Mouse (Mus musculus) ES-Bruce4 (cell line): ENCODE measurements around the gene Agfg2. TPM values are rescaled to one million over a fixed set of nuclear protein-coding genes. Genes with fewer than 3 reads are reported as not detected.

Experiments used
- H3K27ac ChIP-seq: 2 replicates; pipeline ENCODE4 v1.5.1; 2012; ENCODE audit warnings: low read length, inconsistent platforms; ENCODE audit not compliant: insufficient read depth
- H3K27me3 ChIP-seq: 2 replicates; pipeline ENCODE4 v1.6.1; 2012; ENCODE audit warnings: mild to moderate bottlenecking, low read length, inconsistent platforms; ENCODE audit not compliant: control insufficient read depth, poor library complexity, insufficient read depth, severe bottlenecking
- H3K36me3 ChIP-seq: 2 replicates; pipeline ENCODE4 v1.6.1; 2012; ENCODE audit warnings: inconsistent platforms, mild to moderate bottlenecking, low read length, moderate library complexity; ENCODE audit not compliant: control insufficient read depth, poor library complexity, insufficient read depth, severe bottlenecking
- H3K4me1 ChIP-seq: one replicate; pipeline ENCODE4 v1.8.1; 2011; ENCODE audit warnings: low read length; ENCODE audit not compliant: control insufficient read depth, insufficient read depth
- H3K4me3 ChIP-seq: 2 replicates; pipeline ENCODE4 v1.5.1; 2011; ENCODE audit warnings: low read depth, mild to moderate bottlenecking, low read length
- H3K9ac ChIP-seq: 2 replicates; pipeline ENCODE4 v1.6.1; 2012; ENCODE audit warnings: low read depth, mild to moderate bottlenecking, inconsistent platforms; ENCODE audit not compliant: poor library complexity, severe bottlenecking
- H3K9me3 ChIP-seq: replicated peaks from 2 replicates; pipeline ENCODE4 v1.6.1; 2012; ENCODE audit warnings: mild to moderate bottlenecking, low read length, inconsistent platforms; ENCODE audit not compliant: control insufficient read depth, poor library complexity, insufficient read depth, severe bottlenecking
- CTCF ChIP-seq: IDR thresholded peaks from one replicate; pipeline ENCODE4 v1.8.1; 2011; ENCODE audit warnings: low read depth, low read length
- EP300 ChIP-seq: IDR thresholded peaks from 2 replicates; pipeline ENCODE4 v1.6.1; 2011; ENCODE audit warnings: low read depth, low read length; ENCODE audit not compliant: insufficient read depth
- POLR2A ChIP-seq: IDR thresholded peaks from one replicate; pipeline ENCODE4 v1.8.1; 2011; ENCODE audit warnings: low read length; ENCODE audit not compliant: insufficient read depth
- polyA plus RNA-seq: library from polyadenylated mRNA; stranded (reverse); fragments of >200 nt; gene quantifications from 2 replicates; pipeline ENCODE4 v1.2.4, GENCODE M21; 2011; ENCODE audit warnings: low read depth; ENCODE audit not compliant: missing spikeins, insufficient read depth, insufficient read length

Gene Agfg2
- polyA plus RNA-seq, 1 experiment, result 14.8 TPM

DNA sequence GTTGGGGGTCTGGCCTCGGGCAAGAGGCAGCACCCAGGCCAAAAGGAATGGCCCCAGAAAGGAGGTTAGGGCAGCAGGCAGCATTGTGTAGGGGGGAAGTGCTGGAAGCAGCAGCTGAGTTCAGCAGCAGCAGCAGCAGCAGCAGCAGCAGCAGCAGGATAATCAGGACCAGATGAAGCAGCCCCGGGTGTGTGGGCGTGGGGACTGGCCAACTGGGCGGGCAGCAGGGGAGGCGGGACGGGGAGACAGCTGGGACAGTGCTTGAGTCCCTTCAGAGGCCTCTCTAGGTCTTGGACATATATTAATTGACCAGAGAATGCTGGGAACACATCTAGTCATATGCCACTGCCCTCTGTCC, 73.3 kb downstream of the Agfg2 start:
- peak overlapping the region; percentile 56 for H3K27ac ChIP-seq
- H3K9ac ChIP-seq, result peak overlapping the region; percentile 60; the same call in 1 of the 2 replicates
- H3K4me3 ChIP-seq, result peak overlapping the region; percentile 66
- peaks cover 10% of the 10 kb centered on the region for H3K4me1 ChIP-seq
- no peaks in the 10 kb centered on the region for H3K9me3 ChIP-seq
- TF ChIP-seq CTCF (no peak), EP300 (no peak), POLR2A (no peak)
- peaks cover 1% of the 10 kb centered on the region; the same call in 1 of the 2 replicates for H3K36me3 ChIP-seq
- H3K27me3 ChIP-seq, result no peaks in the 10 kb centered on the region

DNA sequence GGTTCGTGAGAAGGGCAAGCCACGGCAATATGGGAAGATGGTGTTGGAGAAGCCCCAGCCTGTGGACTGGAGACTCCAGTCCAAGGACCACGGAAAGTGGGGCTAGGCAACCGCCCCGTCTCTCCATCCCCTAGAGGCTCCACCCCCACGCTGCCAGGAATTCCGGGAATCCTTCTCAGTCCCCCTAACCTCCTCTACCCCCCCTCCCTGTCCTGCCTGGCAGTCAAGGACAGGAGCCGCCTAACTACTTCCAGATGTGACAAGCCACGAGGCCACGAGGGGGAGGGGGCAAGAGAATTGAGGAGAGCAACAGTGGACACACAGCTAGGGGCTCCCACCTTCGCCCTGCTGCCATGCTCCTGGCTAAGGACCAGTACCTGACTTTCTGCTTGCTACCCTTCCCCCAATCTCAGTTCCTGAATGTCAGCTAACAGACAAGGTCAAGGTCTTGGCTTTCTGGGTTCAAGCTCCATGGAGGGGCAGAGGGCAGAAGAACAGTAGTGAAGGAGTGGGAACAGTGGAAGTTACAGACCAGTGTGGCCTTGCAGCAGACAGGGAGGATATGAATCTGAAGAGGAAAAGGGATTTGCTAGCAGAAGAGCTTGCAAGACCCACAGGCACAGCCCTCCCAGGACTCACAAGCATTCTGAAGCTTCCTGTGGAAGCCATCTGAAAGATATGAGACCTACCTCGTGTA, 73.8 kb downstream of the Agfg2 start:
- Histone ChIP-seq H3K36me3 (peaks cover 4% of the 10 kb centered on the region; the same call in 1 of the 2 replicates), H3K4me3 (peak overlapping the region; percentile 66), H3K9ac (peak overlapping the region; percentile 60), H3K9me3 (no peaks in the 10 kb centered on the region), H3K27ac (peak overlapping the region; percentile 62), H3K4me1 (peaks cover 10% of the 10 kb centered on the region), H3K27me3 (no peaks in the 10 kb centered on the region)
- TF ChIP-seq CTCF, result no peak
- peak; percentile 82 for TF ChIP-seq EP300

DNA sequence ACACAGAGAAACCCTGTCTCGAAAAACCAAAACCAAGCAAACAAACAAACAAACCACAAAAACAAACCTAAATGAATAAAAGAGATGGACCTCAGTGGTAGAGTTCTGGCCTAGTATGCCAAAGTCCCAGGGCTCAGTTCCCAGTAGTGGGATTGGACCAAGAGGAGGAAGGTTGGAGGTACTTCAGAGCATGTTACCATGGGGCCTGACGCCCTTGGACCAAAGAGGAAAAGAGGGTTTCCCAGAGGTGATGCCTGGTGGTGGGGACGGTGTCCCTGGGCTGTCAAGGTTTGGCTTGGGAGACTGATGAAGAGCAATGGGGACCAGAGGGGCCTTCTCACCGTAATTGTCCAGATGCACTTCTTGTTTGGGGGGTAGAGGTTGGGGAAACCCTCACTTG, 74.5 kb downstream of the Agfg2 start:
- H3K27ac ChIP-seq, result peak overlapping the region; percentile 62
- H3K36me3 ChIP-seq, result peaks cover 8% of the 10 kb centered on the region
- H3K4me1 ChIP-seq, result peaks cover 10% of the 10 kb centered on the region
- H3K9me3 ChIP-seq, result no peaks in the 10 kb centered on the region
- peak overlapping the region; percentile 60 for H3K9ac ChIP-seq
- no peaks in the 10 kb centered on the region for H3K27me3 ChIP-seq
- no peak for TF ChIP-seq CTCF
- TF ChIP-seq EP300, result no peak
- no peak for TF ChIP-seq POLR2A
- H3K4me3 ChIP-seq, result peak overlapping the region; percentile 66

DNA sequence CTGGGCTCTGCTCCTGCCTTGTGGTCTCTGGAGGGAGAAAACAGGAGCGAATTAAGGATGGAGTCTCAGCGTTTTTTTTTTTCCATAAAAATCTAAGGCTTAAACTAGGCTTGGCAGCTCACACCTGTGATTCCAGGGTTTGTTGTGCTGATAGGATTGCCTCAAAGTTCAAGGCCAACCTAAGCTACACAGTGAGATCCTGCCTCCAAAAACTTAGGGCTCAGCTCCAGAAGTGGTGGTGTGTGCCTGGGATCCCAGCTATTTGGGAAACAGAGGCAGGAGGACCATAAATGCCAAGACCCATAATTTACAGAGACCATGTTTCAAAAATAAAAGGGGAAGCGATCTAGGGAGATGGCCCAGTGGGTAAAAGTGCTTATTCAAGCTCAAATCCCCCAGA, 75.2 kb downstream of the Agfg2 start:
- H3K27ac ChIP-seq, result peak overlapping the region; percentile 62
- no peak for TF ChIP-seq POLR2A
- no peak for TF ChIP-seq EP300
- no peak for TF ChIP-seq CTCF
- H3K36me3 ChIP-seq, result peaks cover 8% of the 10 kb centered on the region
- peak overlapping the region; percentile 62 for H3K9ac ChIP-seq
- H3K4me3 ChIP-seq, result peak overlapping the region; percentile 48
- no peaks in the 10 kb centered on the region for H3K27me3 ChIP-seq
- no peaks in the 10 kb centered on the region for H3K9me3 ChIP-seq
- H3K4me1 ChIP-seq, result peaks cover 10% of the 10 kb centered on the region

DNA sequence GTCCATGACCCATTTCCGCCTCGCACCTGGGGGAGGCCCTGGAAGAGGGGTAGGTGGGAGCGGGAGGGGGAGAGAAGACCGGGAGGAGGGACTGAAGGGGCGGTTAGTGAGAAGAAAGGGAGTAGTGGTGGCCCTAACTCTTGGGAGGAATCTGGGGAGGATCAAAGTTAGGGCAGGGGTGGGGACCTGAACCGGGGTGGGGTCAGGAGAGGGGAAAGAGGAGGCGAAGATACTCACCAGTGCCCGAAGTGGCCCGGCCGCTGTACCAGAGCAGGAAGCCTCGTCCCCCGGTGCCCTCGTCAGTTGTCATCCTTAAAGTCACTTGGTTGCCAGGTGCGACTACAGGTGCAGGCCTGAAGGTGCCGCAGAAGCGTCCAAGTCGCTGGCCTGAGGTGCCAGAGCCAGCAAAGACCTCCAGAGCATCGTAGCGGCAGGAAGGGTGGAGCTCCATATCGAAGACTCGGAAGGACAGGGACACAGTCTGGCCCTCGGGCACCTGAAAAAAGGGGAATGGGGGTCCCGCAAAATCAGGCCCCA, 75.8 kb downstream of the Agfg2 start:
- H3K27me3 ChIP-seq, result no peaks in the 10 kb centered on the region
- TF ChIP-seq CTCF (no peak), POLR2A (no peak), EP300 (no peak)
- peak overlapping the region; percentile 48 for H3K4me3 ChIP-seq
- H3K9ac ChIP-seq, result peak overlapping the region; percentile 62
- no peaks in the 10 kb centered on the region for H3K9me3 ChIP-seq
- peaks cover 8% of the 10 kb centered on the region for H3K36me3 ChIP-seq
- peaks cover 10% of the 10 kb centered on the region for H3K4me1 ChIP-seq
- peak overlapping the region; percentile 62 for H3K27ac ChIP-seq

DNA sequence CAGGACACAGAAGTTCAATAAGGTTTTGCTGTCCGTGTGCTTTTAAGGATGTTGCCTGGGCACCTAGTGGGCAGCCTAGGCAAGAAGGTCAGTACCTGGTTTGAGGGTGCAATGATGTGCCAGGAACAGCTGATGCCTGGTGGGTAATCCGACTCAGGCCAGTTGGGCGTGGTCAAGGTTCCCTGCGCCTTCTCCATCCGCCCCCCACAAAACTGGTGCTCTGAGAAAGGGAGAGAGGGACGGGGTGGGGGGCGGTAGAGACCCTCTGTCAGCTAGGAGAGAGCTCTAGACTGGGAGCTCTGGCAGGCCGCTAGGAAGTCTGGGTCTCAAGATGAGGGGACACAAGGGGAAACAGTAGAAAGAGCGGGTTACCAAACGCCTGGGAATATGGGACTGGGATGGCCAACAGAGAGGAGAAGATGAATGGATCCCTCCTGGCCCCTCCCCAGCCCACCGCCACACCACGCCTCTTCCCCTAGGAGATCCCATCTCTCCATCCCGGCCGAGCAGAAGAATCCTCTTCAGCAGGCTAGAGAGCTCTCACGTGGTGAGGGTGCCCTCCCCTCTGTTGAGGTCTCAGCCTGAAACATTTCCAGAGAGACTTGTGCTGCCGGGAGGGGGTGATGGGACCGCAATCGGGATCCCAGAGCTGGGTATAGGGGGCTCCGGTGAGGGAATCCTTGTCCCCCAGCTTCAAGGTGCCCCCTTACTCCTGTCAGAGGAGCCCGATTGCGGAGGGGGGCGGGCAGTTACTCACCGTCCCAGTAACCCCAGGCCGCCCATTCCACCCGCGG, 76.5 kb downstream of the Agfg2 start:
- H3K27me3 ChIP-seq, result no peaks in the 10 kb centered on the region
- no peaks in the 10 kb centered on the region for H3K9me3 ChIP-seq
- H3K4me1 ChIP-seq, result peaks cover 10% of the 10 kb centered on the region
- peak overlapping the region; percentile 44 for H3K27ac ChIP-seq
- H3K9ac ChIP-seq, result peak overlapping the region; percentile 62
- TF ChIP-seq EP300 (0 out of 2 replicates have a peak, but pooled peaks have one; percentile 10), POLR2A (no peak)
- peaks cover 10% of the 10 kb centered on the region for H3K36me3 ChIP-seq
- peak overlapping the region; percentile 48 for H3K4me3 ChIP-seq
